Mouse (Mus musculus) testis, adult 2 months (tissue): ENCODE data around the gene Cyp24a1. TPM values are rescaled to one million over a fixed set of nuclear protein-coding genes. Genes with fewer than 3 reads are reported as not detected.

Source experiments
- H3K27ac ChIP-seq: fragments of 200-500 bp; 2 replicates; pipeline ENCODE4 v1.5.1; 2012; ENCODE audit warnings: low read depth, low read length; ENCODE audit not compliant: control insufficient read depth, insufficient read depth
- H3K27me3 ChIP-seq: fragments of 200-500 bp; 2 replicates; pipeline ENCODE4 v1.6.1; 2012; ENCODE audit warnings: mild to moderate bottlenecking, low read length, moderate library complexity; ENCODE audit not compliant: control insufficient read depth, insufficient read depth
- H3K36me3 ChIP-seq: fragments of 200-500 bp; 2 replicates; pipeline ENCODE4 v1.6.1; 2012; ENCODE audit warnings: mild to moderate bottlenecking, low read length; ENCODE audit not compliant: control insufficient read depth, insufficient read depth
- H3K4me1 ChIP-seq: fragments of 200-500 bp; 2 replicates; pipeline ENCODE4 v1.6.1; 2012; ENCODE audit warnings: low read length; ENCODE audit not compliant: control insufficient read depth, insufficient read depth
- H3K4me3 ChIP-seq: fragments of 200-500 bp; 2 replicates; pipeline ENCODE4 v1.5.1; 2012; ENCODE audit warnings: low read depth, mild to moderate bottlenecking, low read length, moderate library complexity, mixed read lengths; ENCODE audit not compliant: control insufficient read depth
- CTCF ChIP-seq: fragments of 200-500 bp; IDR thresholded peaks from 2 replicates; pipeline ENCODE4 v1.5.1; 2012; ENCODE audit warnings: low read depth, mild to moderate bottlenecking, inconsistent platforms, low read length, moderate library complexity; ENCODE audit not compliant: control insufficient read depth, insufficient read depth, insufficient replicate concordance
- POLR2A ChIP-seq: fragments of 200-500 bp; IDR thresholded peaks from 2 replicates; pipeline ENCODE4 v1.6.1; 2012; ENCODE audit warnings: low read depth, mild to moderate bottlenecking, inconsistent platforms, low read length, moderate library complexity; ENCODE audit not compliant: control insufficient read depth
- polyA plus RNA-seq: library from polyadenylated mRNA; depleted of rRNA; stranded (reverse); fragments of >200 nt; gene quantifications from 2 replicates; pipeline ENCODE4 v1.2.3, GENCODE M21; 2012; rRNA removed

Cyp24a1 gene
- polyA plus RNA-seq, 1 experiment: 0.48 TPM

DNA sequence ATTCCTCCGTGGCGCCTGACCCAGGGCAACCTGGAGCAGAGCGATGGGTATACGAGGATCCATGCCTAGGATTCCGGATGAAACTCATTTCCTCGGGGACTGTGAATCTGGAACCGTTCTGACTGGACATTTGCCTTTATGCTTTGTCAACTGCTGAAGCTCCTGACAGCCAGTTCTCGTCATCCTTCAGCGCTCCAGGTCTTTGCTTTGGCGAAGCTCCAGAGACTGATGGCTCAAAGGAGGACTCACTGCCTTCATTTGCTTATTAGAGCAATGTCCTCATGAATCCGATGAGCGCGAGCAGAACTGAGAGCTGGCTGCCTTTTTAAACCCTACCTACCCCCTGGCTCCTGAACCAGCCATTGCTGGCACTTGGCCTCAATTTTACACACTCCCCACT lies 58.2 kb downstream of the Cyp24a1 start:
- Histone ChIP-seq H3K36me3 (no peaks in the 10 kb centered on the region), H3K27me3 (no peaks in the 10 kb centered on the region), H3K27ac (no peak overlapping the region), H3K4me3 (no peak overlapping the region), H3K4me1 (peaks cover 8% of the 10 kb centered on the region)
- no peak for TF ChIP-seq CTCF
- TF ChIP-seq POLR2A: no peak

- H3K27ac ChIP-seq: no peak overlapping the region
- TF ChIP-seq POLR2A: no peak
- TF ChIP-seq CTCF: no peak
- H3K4me1 ChIP-seq: peaks cover 8% of the 10 kb centered on the region
- H3K4me3 ChIP-seq: no peak overlapping the region
- H3K27me3 ChIP-seq: no peaks in the 10 kb centered on the region
- no peaks in the 10 kb centered on the region for H3K36me3 ChIP-seq
These were observed 60.7 kb downstream of the Cyp24a1 start for GRCm38 (mm10) chr2:170436204-170436603.

Other genes with a start within 250 kb of the Cyp24a1 start
- 19.4 and 21.8 TPM in 2 replicates for gene Bcas1, start 69.3 kb downstream of the Cyp24a1 start, polyA plus RNA-seq
- gene Pfdn4, start 717 bp downstream of the Cyp24a1 start, polyA plus RNA-seq: 7.7 and 10.8 TPM in 2 replicates
- gene 4930470P17Rik, start 104.9 kb upstream of the Cyp24a1 start, polyA plus RNA-seq: 2.9 and 4.1 TPM in 2 replicates
- 0.07 and 0.11 TPM in 2 replicates for gene Dok5, start 234.7 kb upstream of the Cyp24a1 start, polyA plus RNA-seq